Mouse (Mus musculus): ENCODE measurements around the gene Igsf11. TPM values are rescaled to one million over a fixed set of nuclear protein-coding genes. Genes with fewer than 3 reads are reported as not detected.

Gene Igsf11
- polyA plus RNA-seq, 1 experiment from 2014 or later, result 3.2 TPM

DNA sequence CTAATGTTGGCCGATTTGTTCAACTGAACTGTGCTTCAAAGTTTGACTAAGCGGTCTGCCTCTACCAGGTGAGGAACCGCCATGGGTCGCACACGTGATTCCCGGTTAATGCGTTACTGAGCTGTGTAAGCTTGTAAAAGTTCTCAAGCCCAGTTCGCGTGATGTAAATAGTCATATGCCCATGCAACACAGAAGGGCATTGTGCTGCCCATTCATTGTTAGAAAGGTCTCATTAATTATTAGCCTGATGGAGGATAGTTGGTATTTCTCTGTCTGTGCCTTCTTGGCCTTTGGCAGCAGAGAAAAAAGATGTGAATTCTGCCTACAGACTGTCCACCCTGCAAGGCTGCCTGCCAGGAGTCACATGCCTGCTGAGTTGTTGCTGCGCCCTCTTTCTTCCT is 53.1 kb downstream of the Igsf11 start:
- Histone ChIP-seq H3K4me1 (ENCODE audit: control insufficient read depth, insufficient read depth, low read length) (no peaks in the 10 kb centered on the region), H3K9ac (ENCODE audit: low read depth, low read length) (no peak overlapping the region), H3K27me3 (ENCODE audit: control insufficient read depth, insufficient read depth, low read depth, low read length) (no peaks in the 10 kb centered on the region), H3K27ac (ENCODE audit: low read length) (peak overlapping the region; percentile 2; the same call in 1 of the 2 replicates), H3K4me2 (ENCODE audit: low read length) (no peak overlapping the region), H3K9me3 (replicated peaks; ENCODE audit: control insufficient read depth, low read length, poor library complexity, severe bottlenecking) (no peaks in the 10 kb centered on the region), H3K36me3 (ENCODE audit: control insufficient read depth, insufficient read depth, low read length) (no peaks in the 10 kb centered on the region), H3K4me3 (ENCODE audit: low read depth, low read length) (no peak overlapping the region)
- WGBS, result 87% methylated on average over 10 of the region's 10 CpGs
- no peak for ATAC-seq

DNA sequence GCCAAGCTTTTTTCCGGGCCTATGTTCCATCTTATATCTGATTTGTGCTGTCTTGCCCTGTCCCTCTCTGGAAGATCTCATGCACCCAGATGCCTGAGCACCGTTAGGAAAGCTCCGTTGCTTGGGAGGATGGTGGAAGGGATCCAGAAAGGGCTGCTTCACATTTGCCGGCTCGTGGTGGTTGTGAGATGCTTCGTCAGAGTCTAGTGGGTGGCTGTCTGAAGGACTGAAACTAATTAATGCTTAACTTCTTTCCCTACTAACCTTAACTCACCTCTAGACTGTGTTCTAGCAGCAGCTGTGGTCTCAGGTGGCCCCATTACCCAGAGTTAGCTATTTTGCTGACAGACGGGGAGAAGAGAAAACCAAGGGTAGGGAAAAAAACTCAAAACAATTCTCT is 54.0 kb downstream of the Igsf11 start:
- H3K27ac ChIP-seq (ENCODE audit: low read length), result no peak overlapping the region
- no peaks in the 10 kb centered on the region for H3K36me3 ChIP-seq (ENCODE audit: control insufficient read depth, insufficient read depth, low read length)
- 68% methylated on average over 7 of the region's 7 CpGs for WGBS

DNA sequence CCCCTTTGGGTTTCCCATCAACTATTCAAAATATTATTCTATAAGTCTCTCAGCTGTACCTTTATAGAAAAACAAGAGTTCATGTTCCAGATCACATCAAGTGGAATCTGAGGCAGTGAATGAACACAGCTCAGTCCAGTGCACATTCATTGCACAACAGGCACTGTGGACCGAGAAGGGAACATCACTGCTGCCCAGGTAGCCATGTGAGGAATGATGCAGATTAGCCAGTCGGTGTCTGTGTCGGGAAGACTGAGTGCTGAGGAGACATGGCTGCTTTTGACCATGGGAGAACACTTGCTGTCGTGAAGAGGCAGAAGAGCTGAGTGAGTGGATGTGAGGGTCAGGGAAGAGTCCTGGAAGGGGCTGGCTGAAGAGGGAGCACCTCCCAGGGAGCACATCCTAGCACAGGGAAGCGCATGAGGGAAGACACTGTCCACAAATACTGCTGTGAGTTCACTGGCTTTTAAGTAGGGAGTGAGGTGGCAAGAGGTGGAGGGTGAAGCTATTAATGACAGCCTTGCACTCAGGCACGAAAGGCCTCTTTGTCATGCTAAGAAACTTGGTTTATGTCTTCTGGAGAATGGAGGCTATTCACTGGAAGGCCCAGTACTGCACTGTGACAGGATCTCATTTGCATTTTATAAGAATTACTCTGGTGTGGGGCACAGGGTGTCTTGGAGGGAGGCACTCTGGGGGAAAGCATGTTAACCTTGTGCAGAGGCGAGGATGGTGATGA is 54.8 kb downstream of the Igsf11 start:
- ATAC-seq, result peak; percentile 63; the same call in 1 of the 2 replicates
- no peaks in the 10 kb centered on the region for H3K9me3 ChIP-seq (replicated peaks; ENCODE audit: control insufficient read depth, low read length, poor library complexity, severe bottlenecking)
- H3K4me3 ChIP-seq (ENCODE audit: low read depth, low read length), result no peak overlapping the region
- WGBS, result 54% methylated on average over 7 of the region's 7 CpGs
- no peak overlapping the region for H3K4me2 ChIP-seq (ENCODE audit: low read length)
- no peaks in the 10 kb centered on the region for H3K27me3 ChIP-seq (ENCODE audit: control insufficient read depth, insufficient read depth, low read depth, low read length)
- no peak overlapping the region for H3K9ac ChIP-seq (ENCODE audit: low read depth, low read length)
- no peak overlapping the region for H3K27ac ChIP-seq (ENCODE audit: low read length)
- H3K4me1 ChIP-seq (ENCODE audit: control insufficient read depth, insufficient read depth, low read length), result no peaks in the 10 kb centered on the region
- H3K36me3 ChIP-seq (ENCODE audit: control insufficient read depth, insufficient read depth, low read length), result no peaks in the 10 kb centered on the region

More for the DNA sequence above, 54.0 kb downstream of the Igsf11 start:
- Histone ChIP-seq H3K4me2 (ENCODE audit: low read length) (no peak overlapping the region), H3K27me3 (ENCODE audit: control insufficient read depth, insufficient read depth, low read depth, low read length) (no peaks in the 10 kb centered on the region), H3K9me3 (replicated peaks; ENCODE audit: control insufficient read depth, low read length, poor library complexity, severe bottlenecking) (no peaks in the 10 kb centered on the region), H3K4me1 (ENCODE audit: control insufficient read depth, insufficient read depth, low read length) (no peaks in the 10 kb centered on the region), H3K4me3 (ENCODE audit: low read depth, low read length) (no peak overlapping the region), H3K9ac (ENCODE audit: low read depth, low read length) (no peak overlapping the region)
- no peak for ATAC-seq

DNA sequence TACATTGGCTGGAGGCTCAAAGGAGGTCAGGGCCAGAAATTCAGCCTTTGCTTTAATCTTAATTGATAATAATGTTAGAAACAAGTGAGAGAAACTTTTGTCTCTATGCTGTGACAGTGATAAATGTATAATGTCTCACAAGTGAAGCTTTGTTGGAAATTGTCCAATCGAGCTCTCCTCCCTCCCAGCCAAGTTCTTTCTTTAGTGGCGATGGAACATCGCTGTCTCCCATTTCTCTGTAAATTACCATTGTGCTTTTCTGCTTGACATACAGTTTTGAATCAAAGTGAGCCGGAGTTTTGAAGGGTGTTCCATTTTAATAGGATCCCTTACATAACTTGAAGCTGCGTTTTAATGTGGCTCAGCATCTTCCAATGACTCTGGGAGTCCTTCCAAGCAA is 56.0 kb downstream of the Igsf11 start:
- Histone ChIP-seq H3K27ac (ENCODE audit: low read length) (no peak overlapping the region), H3K4me2 (ENCODE audit: low read length) (no peak overlapping the region), H3K4me3 (ENCODE audit: low read depth, low read length) (no peak overlapping the region), H3K9ac (ENCODE audit: low read depth, low read length) (no peak overlapping the region), H3K36me3 (ENCODE audit: control insufficient read depth, insufficient read depth, low read length) (no peaks in the 10 kb centered on the region), H3K4me1 (ENCODE audit: control insufficient read depth, insufficient read depth, low read length) (no peaks in the 10 kb centered on the region), H3K9me3 (replicated peaks; ENCODE audit: control insufficient read depth, low read length, poor library complexity, severe bottlenecking) (no peaks in the 10 kb centered on the region), H3K27me3 (ENCODE audit: control insufficient read depth, insufficient read depth, low read depth, low read length) (no peaks in the 10 kb centered on the region)
- WGBS, result 64% methylated on average over 5 of the region's 5 CpGs
- no peak for ATAC-seq

DNA sequence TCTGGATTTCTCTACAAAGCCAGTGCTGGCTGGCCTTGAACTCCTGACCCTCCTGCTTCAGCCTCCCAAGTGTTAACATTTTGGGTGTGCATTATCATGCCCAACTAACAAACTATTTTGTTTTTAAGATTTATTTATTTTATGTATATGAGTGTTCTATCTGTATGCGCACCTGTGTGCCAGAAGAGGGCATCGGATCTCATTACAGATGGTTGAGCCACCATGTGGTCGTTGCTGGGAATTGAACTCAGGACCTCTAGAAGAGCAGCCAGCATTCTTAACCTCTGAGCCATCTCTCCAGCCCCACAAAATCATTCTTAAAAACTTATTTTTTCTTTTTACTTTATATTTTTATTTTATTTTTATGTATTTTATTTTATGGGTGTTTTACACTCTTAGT is 60.4 kb downstream of the Igsf11 start:
- H3K9me3 ChIP-seq (replicated peaks; ENCODE audit: control insufficient read depth, low read length, poor library complexity, severe bottlenecking), result no peaks in the 10 kb centered on the region; the same call in 1 of the 2 replicates
- H3K36me3 ChIP-seq (ENCODE audit: control insufficient read depth, insufficient read depth, low read length), result no peaks in the 10 kb centered on the region
- no peaks in the 10 kb centered on the region for H3K27me3 ChIP-seq (ENCODE audit: control insufficient read depth, insufficient read depth, low read depth, low read length)
- H3K4me3 ChIP-seq (ENCODE audit: low read depth, low read length), result no peak overlapping the region
- H3K9ac ChIP-seq (ENCODE audit: low read depth, low read length), result no peak overlapping the region
- WGBS, result 94% methylated on average over 3 of the region's 3 CpGs
- ATAC-seq, result no peak
- no peak overlapping the region for H3K27ac ChIP-seq (ENCODE audit: low read length)
- H3K4me2 ChIP-seq (ENCODE audit: low read length), result no peak overlapping the region
- H3K4me1 ChIP-seq (ENCODE audit: control insufficient read depth, insufficient read depth, low read length), result no peaks in the 10 kb centered on the region

DNA sequence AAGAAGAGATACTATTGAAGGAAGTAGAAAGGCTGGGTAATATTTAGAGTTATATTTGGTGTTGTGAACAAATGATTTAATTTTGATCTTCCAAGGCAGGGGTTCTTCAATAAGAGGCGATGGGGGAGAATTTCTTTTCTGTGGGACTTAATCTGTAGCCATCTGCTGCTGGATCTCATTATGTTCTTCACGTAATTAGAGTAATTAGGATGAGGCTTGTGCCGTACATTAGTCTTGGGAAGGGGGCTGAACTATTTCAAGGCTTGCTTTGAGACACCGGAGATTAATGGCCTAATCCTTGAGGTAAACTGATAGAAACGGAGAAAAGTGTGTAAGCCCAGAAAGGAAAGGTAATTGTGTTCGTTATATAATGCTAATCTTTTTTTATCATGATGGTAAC is 61.4 kb downstream of the Igsf11 start:
- no peak for ATAC-seq
- H3K36me3 ChIP-seq (ENCODE audit: control insufficient read depth, insufficient read depth, low read length), result no peaks in the 10 kb centered on the region
- H3K4me2 ChIP-seq (ENCODE audit: low read length), result no peak overlapping the region
- H3K4me1 ChIP-seq (ENCODE audit: control insufficient read depth, insufficient read depth, low read length), result no peaks in the 10 kb centered on the region
- no peak overlapping the region for H3K27ac ChIP-seq (ENCODE audit: low read length)
- H3K9me3 ChIP-seq (replicated peaks; ENCODE audit: control insufficient read depth, low read length, poor library complexity, severe bottlenecking), result no peaks in the 10 kb centered on the region; the same call in 1 of the 2 replicates
- H3K9ac ChIP-seq (ENCODE audit: low read depth, low read length), result no peak overlapping the region
- no peaks in the 10 kb centered on the region for H3K27me3 ChIP-seq (ENCODE audit: control insufficient read depth, insufficient read depth, low read depth, low read length)
- no peak overlapping the region for H3K4me3 ChIP-seq (ENCODE audit: low read depth, low read length)
- 54% methylated on average over 6 of the region's 6 CpGs for WGBS

DNA sequence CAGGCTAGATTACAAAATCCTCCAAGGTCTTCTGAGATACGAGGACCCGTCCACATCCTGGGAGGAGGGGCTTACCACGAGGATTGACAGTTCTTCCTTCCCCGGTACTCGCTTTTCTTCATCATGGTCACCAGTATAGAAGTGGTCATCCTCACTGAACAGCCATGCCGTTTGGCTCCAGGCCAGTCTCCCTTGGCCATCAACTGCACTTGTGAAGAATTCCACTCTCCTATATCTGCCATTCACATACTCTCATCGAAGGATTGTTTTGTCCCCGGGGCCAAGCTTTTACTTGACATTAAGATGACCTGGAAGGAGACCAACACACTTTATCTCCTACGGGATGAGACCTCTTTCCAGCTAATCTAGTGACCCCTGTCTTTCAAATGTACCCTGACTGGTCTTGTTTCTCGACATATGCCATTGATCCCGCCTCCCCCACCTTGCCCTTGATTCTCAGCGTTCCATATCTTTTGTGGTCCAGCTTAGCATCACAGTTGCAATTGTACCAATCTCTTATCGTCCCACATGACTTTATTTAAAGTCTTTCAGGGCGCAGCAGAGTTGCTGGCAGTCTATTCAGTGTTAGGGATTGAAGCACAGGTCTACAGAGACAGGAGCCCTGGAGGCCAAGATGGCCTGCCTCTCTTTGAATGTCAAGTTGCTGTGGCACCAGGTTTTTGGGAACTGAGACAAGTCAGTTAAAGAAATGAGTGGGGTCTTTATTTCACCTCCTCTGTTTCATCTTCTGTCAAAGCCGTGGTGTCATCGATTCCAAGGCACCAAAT is 62.2 kb downstream of the Igsf11 start:
- no peaks in the 10 kb centered on the region for H3K27me3 ChIP-seq (ENCODE audit: control insufficient read depth, insufficient read depth, low read depth, low read length)
- no peak overlapping the region for H3K4me3 ChIP-seq (ENCODE audit: low read depth, low read length)
- ATAC-seq, result peak; percentile 73
- H3K27ac ChIP-seq (ENCODE audit: low read length), result no peak overlapping the region
- H3K9me3 ChIP-seq (replicated peaks; ENCODE audit: control insufficient read depth, low read length, poor library complexity, severe bottlenecking), result no peaks in the 10 kb centered on the region; the same call in 1 of the 2 replicates
- WGBS, result 81% methylated on average over 16 of the region's 16 CpGs
- H3K36me3 ChIP-seq (ENCODE audit: control insufficient read depth, insufficient read depth, low read length), result no peaks in the 10 kb centered on the region
- no peak overlapping the region for H3K4me2 ChIP-seq (ENCODE audit: low read length)
- no peak overlapping the region for H3K9ac ChIP-seq (ENCODE audit: low read depth, low read length)
- no peaks in the 10 kb centered on the region for H3K4me1 ChIP-seq (ENCODE audit: control insufficient read depth, insufficient read depth, low read length)

DNA sequence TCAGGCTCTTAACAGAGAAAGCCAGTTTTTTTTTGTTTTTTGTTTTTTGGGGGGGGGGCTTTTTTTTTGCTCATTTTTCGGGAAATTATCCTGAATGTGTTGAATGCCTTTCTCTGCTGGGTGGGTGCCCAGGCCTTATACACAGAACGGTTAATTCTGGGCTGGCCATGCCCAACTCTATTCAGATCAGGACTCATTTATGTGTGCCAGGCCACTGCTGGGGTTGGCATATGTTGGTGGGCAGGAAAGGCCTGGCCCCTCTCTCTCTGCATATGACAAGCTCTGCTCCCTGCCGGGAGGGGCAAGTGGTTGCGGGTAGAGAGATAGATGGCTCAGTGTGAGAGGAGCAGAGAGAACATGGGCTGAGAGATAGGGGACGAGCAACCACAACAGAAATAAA is 62.8 kb downstream of the Igsf11 start:
- 73% methylated on average over 5 of the region's 5 CpGs for WGBS
- H3K9ac ChIP-seq (ENCODE audit: low read depth, low read length), result no peak overlapping the region
- no peaks in the 10 kb centered on the region; the same call in 1 of the 2 replicates for H3K9me3 ChIP-seq (replicated peaks; ENCODE audit: control insufficient read depth, low read length, poor library complexity, severe bottlenecking)
- peak; percentile 96 for ATAC-seq
- no peaks in the 10 kb centered on the region for H3K4me1 ChIP-seq (ENCODE audit: control insufficient read depth, insufficient read depth, low read length)
- no peaks in the 10 kb centered on the region for H3K36me3 ChIP-seq (ENCODE audit: control insufficient read depth, insufficient read depth, low read length)
- no peaks in the 10 kb centered on the region for H3K27me3 ChIP-seq (ENCODE audit: control insufficient read depth, insufficient read depth, low read depth, low read length)
- no peak overlapping the region for H3K4me2 ChIP-seq (ENCODE audit: low read length)
- H3K4me3 ChIP-seq (ENCODE audit: low read depth, low read length), result no peak overlapping the region
- no peak overlapping the region for H3K27ac ChIP-seq (ENCODE audit: low read length)

DNA sequence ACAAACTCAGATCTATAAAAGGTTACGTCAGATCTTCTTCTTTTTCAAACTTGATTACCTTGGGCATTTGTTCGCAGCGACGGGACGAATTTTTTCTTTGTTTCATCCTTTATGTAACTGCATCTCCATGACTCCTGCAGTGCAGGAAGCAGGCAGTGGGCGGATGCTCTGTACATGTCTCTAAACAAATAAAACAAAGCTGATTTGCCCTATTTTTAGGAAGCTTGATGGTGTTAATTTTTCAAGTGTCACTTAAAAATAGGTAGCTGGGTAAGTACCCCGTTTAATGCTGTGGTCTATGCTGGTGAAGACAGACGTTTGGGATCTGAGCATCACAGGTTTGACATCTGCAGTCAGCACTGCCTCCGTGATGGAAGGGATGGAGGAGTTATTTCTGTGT is 66.3 kb downstream of the Igsf11 start:
- H3K4me3 ChIP-seq (ENCODE audit: low read depth, low read length), result no peak overlapping the region
- no peaks in the 10 kb centered on the region for H3K36me3 ChIP-seq (ENCODE audit: control insufficient read depth, insufficient read depth, low read length)
- H3K9ac ChIP-seq (ENCODE audit: low read depth, low read length), result no peak overlapping the region
- no peak for ATAC-seq
- no peaks in the 10 kb centered on the region for H3K4me1 ChIP-seq (ENCODE audit: control insufficient read depth, insufficient read depth, low read length)
- H3K9me3 ChIP-seq (replicated peaks; ENCODE audit: control insufficient read depth, low read length, poor library complexity, severe bottlenecking), result no peaks in the 10 kb centered on the region; the same call in 1 of the 2 replicates
- H3K4me2 ChIP-seq (ENCODE audit: low read length), result no peak overlapping the region
- no peaks in the 10 kb centered on the region for H3K27me3 ChIP-seq (ENCODE audit: control insufficient read depth, insufficient read depth, low read depth, low read length)
- H3K27ac ChIP-seq (ENCODE audit: low read length), result no peak overlapping the region
- 73% methylated on average over 9 of the region's 9 CpGs for WGBS

All from midbrain, embryonic 16.5 days (tissue).